Mouse (Mus musculus) forebrain, postnatal 0 days (tissue): ENCODE data around the gene Pcsk5. TPM values are rescaled to one million over a fixed set of nuclear protein-coding genes. Genes with fewer than 3 reads are reported as not detected.

Experiments
- ATAC-seq: fragments of 200-750 bp; cut with Nextera tagmentation; 2 replicates; pipeline ENCODE4 v1.8.0; 2017; ENCODE audit warnings: mild to moderate bottlenecking, moderate library complexity
- DNase-seq: peaks from one replicate; pipeline ENCODE4 v3.0.0-alpha.2; 2015
- H3K27ac ChIP-seq: fragments of 300-500 bp; sonication (generic); 2 replicates; pipeline ENCODE4 v1.5.1; 2014; ENCODE audit warnings: low read depth, mild to moderate bottlenecking, antibody characterized with exemption, low read length, moderate library complexity, mixed read lengths
- H3K27me3 ChIP-seq: fragments of 300-500 bp; sonication (generic); 2 replicates; pipeline ENCODE4 v1.6.1; 2014; ENCODE audit warnings: mild to moderate bottlenecking, low read length, mixed read lengths; ENCODE audit not compliant: insufficient read depth
- H3K36me3 ChIP-seq: fragments of 300-500 bp; sonication (generic); 2 replicates; pipeline ENCODE4 v1.6.1; 2014; ENCODE audit warnings: mild to moderate bottlenecking, moderate library complexity; ENCODE audit not compliant: insufficient read depth
- H3K4me1 ChIP-seq: fragments of 300-500 bp; sonication (generic); 2 replicates; pipeline ENCODE4 v1.6.1; 2014; ENCODE audit warnings: antibody characterized with exemption; ENCODE audit not compliant: insufficient read depth
- H3K4me2 ChIP-seq: fragments of 300-500 bp; sonication (generic); 2 replicates; pipeline ENCODE4 v1.6.1; 2014; ENCODE audit warnings: low read depth, mild to moderate bottlenecking, moderate library complexity
- H3K4me3 ChIP-seq: fragments of 300-500 bp; sonication (generic); 2 replicates; pipeline ENCODE4 v1.5.1; 2014; ENCODE audit warnings: low read depth, low read length, mixed read lengths
- H3K9ac ChIP-seq: fragments of 300-500 bp; sonication (generic); 2 replicates; pipeline ENCODE4 v1.6.1; 2014; ENCODE audit warnings: mild to moderate bottlenecking
- H3K9me3 ChIP-seq: fragments of 300-500 bp; sonication (generic); 2 replicates; pipeline ENCODE4 v1.6.1; 2016; ENCODE audit warnings: low read length
- CTCF ChIP-seq: sonication (generic); IDR thresholded peaks from 2 replicates; pipeline ENCODE4 v1.5.1; 2016; ENCODE audit warnings: antibody characterized with exemption, control low read depth, low read depth
- WGBS: fragments of 180-500 bp; shearing (Covaris S2); extraction: QIAGEN DNeasy Blood & Tissue Kit; methylation state at CpG from one replicate; pipeline ENCODE4 v1.1.7; 2014; 5-methylcytosine and 5-hydroxymethylcytosine counted together
- polyA plus RNA-seq: library from polyadenylated mRNA; unstranded; fragments of >200 nt; fragmentation: Nextera tagmentation; extraction: Ambion mirVana; gene quantifications from 2 replicates; pipeline ENCODE4 v1.2.1, GENCODE M21; 2015
- total RNA-seq: library from RNA; depleted of rRNA; stranded (reverse); fragments of >200 nt; gene quantifications from 2 replicates; pipeline ENCODE4 v1.2.3, GENCODE M21; 2014

The Pcsk5 gene
- total and polyA plus RNA-seq, 2 experiments from 2014 or later, result 11.2 to 15.1 TPM

DNA sequence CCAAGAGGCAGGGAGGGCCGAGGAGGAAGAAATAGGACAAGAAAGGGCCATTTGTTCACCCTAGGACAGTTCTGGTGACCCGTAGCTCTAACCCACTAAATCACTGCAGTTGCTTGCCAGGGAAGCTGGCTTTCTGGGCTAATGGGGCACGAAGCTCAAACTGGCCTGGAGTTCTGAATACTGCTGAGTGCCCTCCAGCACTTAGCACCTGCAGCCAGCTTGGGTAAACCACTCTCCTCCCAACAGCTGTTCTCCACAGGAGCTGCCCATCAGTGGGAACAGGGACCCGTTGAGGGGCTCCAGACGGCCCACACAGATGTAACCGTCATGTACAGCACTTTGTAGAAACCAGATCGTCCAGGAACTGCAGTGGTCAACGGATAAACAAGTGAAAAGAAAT, 246.1 kb downstream of the Pcsk5 start:
- 44% methylated on average over 8 of the region's 8 CpGs for WGBS
- H3K36me3 ChIP-seq, result no peaks in the 10 kb centered on the region
- no peaks in the 10 kb centered on the region for H3K9me3 ChIP-seq
- no peaks in the 10 kb centered on the region for H3K27me3 ChIP-seq
- H3K4me2 ChIP-seq, result no peak overlapping the region
- no peak for TF ChIP-seq CTCF
- ATAC-seq (peak; percentile 85), DNase-seq (peak; percentile 20)
- H3K27ac ChIP-seq, result no peak overlapping the region
- H3K9ac ChIP-seq, result no peak overlapping the region
- no peaks in the 10 kb centered on the region for H3K4me1 ChIP-seq
- H3K4me3 ChIP-seq, result no peak overlapping the region

DNA sequence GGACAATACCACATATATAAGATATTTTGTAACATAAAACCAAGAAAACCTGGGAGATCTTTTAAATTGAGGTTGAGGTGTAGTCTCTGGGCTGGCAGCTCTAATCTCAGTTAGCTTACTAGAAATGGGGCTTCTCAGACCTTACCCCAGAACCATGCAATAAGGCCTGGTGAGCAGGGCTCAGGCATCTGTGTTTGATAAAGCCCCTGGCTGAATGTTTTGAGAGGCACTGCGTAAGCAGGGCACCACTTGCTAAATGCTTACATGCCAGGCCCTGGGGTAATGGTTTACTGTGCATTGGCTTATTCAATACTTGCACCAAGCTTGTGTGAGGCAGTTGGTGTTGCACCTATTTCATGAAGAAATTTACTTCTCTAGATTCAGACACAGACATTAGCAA, 247.1 kb downstream of the Pcsk5 start:
- Histone ChIP-seq H3K9ac (no peak overlapping the region), H3K27me3 (no peaks in the 10 kb centered on the region), H3K4me2 (no peak overlapping the region), H3K4me1 (no peaks in the 10 kb centered on the region), H3K9me3 (no peaks in the 10 kb centered on the region), H3K27ac (no peak overlapping the region), H3K36me3 (no peaks in the 10 kb centered on the region), H3K4me3 (no peak overlapping the region)
- no peak for ATAC-seq
- TF ChIP-seq CTCF, result no peak
- WGBS, result 68% methylated on average over 1 of the region's 1 CpGs
- no peak for DNase-seq

DNA sequence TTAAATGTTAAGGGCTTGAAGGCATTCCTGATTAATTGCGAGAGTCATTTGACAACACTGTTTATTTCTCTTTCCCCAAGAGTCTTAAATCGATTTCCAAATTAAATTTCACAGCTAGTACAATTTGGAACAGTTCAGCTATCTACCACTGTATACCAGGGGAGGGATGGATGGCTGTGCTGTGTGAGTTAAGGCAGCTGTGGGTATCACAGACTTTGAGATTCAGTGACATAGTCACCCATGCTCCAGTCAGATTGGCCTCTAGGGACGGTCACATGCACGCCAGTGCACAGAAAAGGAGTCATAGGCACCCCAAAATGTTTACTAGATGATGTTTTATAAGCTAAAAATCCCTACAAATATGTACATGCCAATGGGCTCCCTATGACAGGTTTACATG, 260.0 kb downstream of the Pcsk5 start:
- no peak overlapping the region for H3K27ac ChIP-seq
- no peaks in the 10 kb centered on the region for H3K9me3 ChIP-seq
- no peaks in the 10 kb centered on the region for H3K36me3 ChIP-seq
- no peak for ATAC-seq
- 84% methylated on average over 4 of the region's 4 CpGs for WGBS
- H3K4me1 ChIP-seq, result no peaks in the 10 kb centered on the region
- no peak for TF ChIP-seq CTCF
- DNase-seq, result no peak
- no peak overlapping the region for H3K9ac ChIP-seq
- no peak overlapping the region for H3K4me3 ChIP-seq
- H3K4me2 ChIP-seq, result no peak overlapping the region
- no peaks in the 10 kb centered on the region for H3K27me3 ChIP-seq

DNA sequence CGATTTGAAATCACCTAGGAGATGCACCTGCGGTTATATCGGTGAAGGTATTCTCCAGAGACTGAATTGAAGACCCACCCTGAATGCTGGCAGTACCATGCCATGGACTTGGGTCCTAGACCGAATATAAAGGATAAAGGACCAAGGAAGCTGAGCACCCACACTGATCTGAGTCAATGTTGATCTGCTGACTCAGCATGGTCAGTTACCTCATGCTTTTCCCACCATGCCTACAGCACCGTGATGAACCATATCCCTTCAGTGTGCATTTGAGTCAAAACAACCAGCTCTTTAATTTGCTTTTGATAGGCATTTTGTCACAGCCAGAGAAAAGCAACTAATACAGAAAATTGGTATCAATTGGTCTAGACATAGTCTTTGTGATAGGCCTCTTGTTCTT, 262.9 kb downstream of the Pcsk5 start:
- 96% methylated on average over 5 of the region's 5 CpGs for WGBS
- Histone ChIP-seq H3K36me3 (no peaks in the 10 kb centered on the region), H3K27ac (no peak overlapping the region), H3K4me2 (no peak overlapping the region), H3K9ac (no peak overlapping the region), H3K4me3 (no peak overlapping the region), H3K9me3 (no peaks in the 10 kb centered on the region), H3K27me3 (no peaks in the 10 kb centered on the region), H3K4me1 (no peaks in the 10 kb centered on the region)
- ATAC-seq (no peak), DNase-seq (no peak)
- TF ChIP-seq CTCF, result no peak

DNA sequence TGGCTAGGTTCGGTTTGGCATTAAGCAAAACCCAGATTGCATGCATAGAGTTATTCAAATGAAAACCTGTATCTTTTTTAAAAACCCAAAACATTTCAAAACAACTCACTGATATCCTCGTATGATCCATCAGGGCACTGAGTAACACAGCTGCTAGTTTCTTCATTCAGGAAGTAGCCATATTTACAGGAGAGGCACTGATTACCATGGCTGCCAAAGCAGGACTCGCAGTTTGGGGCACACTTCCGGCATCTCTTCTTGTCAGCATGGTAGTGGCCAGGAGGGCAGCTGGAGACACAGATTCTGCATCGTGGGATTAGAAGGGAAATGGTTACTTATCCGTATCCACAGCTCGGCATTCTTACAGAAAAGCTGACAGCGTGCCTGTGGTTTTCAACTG, 265.1 kb downstream of the Pcsk5 start:
- no peak overlapping the region for H3K9ac ChIP-seq
- H3K27me3 ChIP-seq, result no peaks in the 10 kb centered on the region
- no peaks in the 10 kb centered on the region for H3K36me3 ChIP-seq
- no peak overlapping the region for H3K4me3 ChIP-seq
- 68% methylated on average over 8 of the region's 8 CpGs for WGBS
- DNase-seq (peak; percentile 66), ATAC-seq (peak; percentile 91)
- H3K27ac ChIP-seq, result no peak overlapping the region
- H3K9me3 ChIP-seq, result no peaks in the 10 kb centered on the region
- H3K4me2 ChIP-seq, result no peak overlapping the region
- no peaks in the 10 kb centered on the region for H3K4me1 ChIP-seq
- TF ChIP-seq CTCF, result no peak

DNA sequence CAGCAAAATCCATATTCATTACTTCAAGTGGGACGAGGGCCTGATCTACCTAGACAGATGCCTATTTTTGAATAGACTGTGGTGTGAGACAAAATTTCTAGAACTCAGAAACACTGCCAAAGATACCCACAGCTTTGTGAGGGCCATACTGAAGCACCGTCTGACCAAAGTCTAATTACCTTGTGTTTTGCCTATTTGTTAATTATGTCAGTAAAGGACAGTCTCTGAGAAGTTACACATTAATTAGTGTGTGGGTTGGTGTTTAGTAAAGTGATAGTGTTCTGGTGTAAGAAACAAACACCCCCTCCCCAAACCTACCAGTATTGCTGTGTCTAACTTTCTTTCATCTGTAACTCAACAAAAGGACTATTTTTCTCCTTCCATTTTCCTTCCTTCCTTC, 266.5 kb downstream of the Pcsk5 start:
- H3K27me3 ChIP-seq, result no peaks in the 10 kb centered on the region
- no peak overlapping the region for H3K27ac ChIP-seq
- no peak for DNase-seq
- no peak overlapping the region for H3K4me3 ChIP-seq
- TF ChIP-seq CTCF, result no peak
- no peak overlapping the region for H3K9ac ChIP-seq
- no peaks in the 10 kb centered on the region for H3K36me3 ChIP-seq
- no peak overlapping the region for H3K4me2 ChIP-seq
- H3K4me1 ChIP-seq, result no peaks in the 10 kb centered on the region
- ATAC-seq, result no peak
- H3K9me3 ChIP-seq, result no peaks in the 10 kb centered on the region
- WGBS, result 57% methylated on average over 2 of the region's 2 CpGs

DNA sequence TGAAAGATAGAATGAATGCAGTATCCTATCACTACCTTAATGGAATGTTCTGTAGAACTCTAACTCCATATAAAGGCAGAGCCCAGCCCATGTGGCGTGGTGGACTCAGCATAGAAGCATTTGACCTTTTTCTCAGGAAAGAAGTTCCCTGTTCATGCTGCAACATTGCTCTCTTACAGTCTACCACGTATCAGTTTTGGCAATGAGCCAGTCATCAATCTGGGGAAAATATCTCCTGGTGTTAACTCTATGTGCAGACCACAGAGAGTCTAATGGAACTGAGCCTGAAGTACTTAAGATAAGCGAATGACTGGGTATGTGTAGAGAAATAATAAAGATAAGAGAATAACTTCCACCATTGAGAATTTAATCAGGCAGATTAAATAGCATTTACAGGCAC, 270.2 kb downstream of the Pcsk5 start:
- Histone ChIP-seq H3K27ac (no peak overlapping the region), H3K9ac (no peak overlapping the region), H3K9me3 (no peaks in the 10 kb centered on the region), H3K4me3 (no peak overlapping the region), H3K4me1 (no peaks in the 10 kb centered on the region), H3K36me3 (no peaks in the 10 kb centered on the region; the same call in 1 of the 2 replicates), H3K4me2 (no peak overlapping the region), H3K27me3 (no peaks in the 10 kb centered on the region)
- ATAC-seq (no peak), DNase-seq (no peak)
- TF ChIP-seq CTCF, result no peak
- 64% methylated on average over 3 of the region's 3 CpGs for WGBS

DNA sequence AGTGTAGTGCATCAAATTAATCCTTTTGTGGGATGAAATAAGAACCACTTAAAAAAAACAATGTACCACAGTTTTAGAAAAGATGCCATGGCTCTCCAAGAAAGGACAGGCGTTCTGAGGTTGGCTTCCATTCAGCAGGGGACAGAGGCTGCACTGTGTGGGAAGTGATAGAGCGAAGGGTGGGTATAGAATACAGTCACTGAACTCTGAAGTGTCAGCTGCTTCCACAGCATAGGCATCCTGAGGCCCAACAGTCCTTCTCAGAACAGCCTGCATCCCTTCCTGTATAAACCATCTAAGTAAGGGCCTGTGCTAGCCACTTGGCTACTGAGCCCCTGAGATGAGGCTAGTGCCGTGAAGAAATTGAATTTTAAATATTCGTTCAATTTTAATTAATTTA, 271.3 kb downstream of the Pcsk5 start:
- Histone ChIP-seq H3K9ac (no peak overlapping the region), H3K36me3 (no peaks in the 10 kb centered on the region; the same call in 1 of the 2 replicates), H3K27ac (no peak overlapping the region), H3K4me2 (no peak overlapping the region), H3K27me3 (no peaks in the 10 kb centered on the region), H3K9me3 (no peaks in the 10 kb centered on the region), H3K4me1 (no peaks in the 10 kb centered on the region), H3K4me3 (no peak overlapping the region)
- no peak for TF ChIP-seq CTCF
- WGBS, result 63% methylated on average over 4 of the region's 4 CpGs
- ATAC-seq (peak; percentile 53), DNase-seq (no peak)
